Mouse (Mus musculus) Patski (cell line): Measurements from ENCODE around the gene Dmd. TPM values are rescaled to one million over a fixed set of nuclear protein-coding genes. Genes with fewer than 3 reads are reported as not detected.

ENCODE experiments used
- ATAC-seq: fragments of 100-300 bp; one replicate; pipeline ENCODE4 v1.8.0; 2021
- CTCF ChIA-PET: fragments of 350-600 bp; sonication (Branson Sonifier 250); formaldehyde crosslinking; loops from one replicate; lab custom pipeline; 2022; ENCODE audit warnings: inconsistent platforms; lab: Charles Lee
- POLR2A ChIA-PET: fragments of 350-600 bp; sonication (Branson Sonifier 250); formaldehyde crosslinking; loops from one replicate; lab custom pipeline; 2022; ENCODE audit warnings: antibody characterized with exemption, inconsistent platforms; lab: Charles Lee
- DNase-seq: peaks from one replicate; pipeline ENCODE4 v3.0.0-alpha.2; 2011; ENCODE audit warnings: low read depth, low spot score
- H3K27me3 ChIP-seq: fragments of 371-371 bp; one replicate; pipeline ENCODE4 v1.5.1; 2021
- CTCF ChIP-seq: fragments of 100-300 bp; IDR thresholded peaks from one replicate; pipeline ENCODE4 v1.5.1; 2021
- in situ Hi-C: fragments of 300-500 bp; cut with MboI; formaldehyde crosslinking; loops from 3 replicates; pipeline ENCODE4 v1.11.1; 2018; ENCODE audit warnings: low pct_unique_long_range_greater_than_20kb, mixed read lengths
- polyA plus RNA-seq: library from polyadenylated mRNA; unstranded; gene quantifications from one replicate; pipeline ENCODE4 v1.2.3, GENCODE M21; 2021

Dmd gene
- polyA plus RNA-seq, 1 experiment from 2014 or later, result not detected

GRCm38 (mm10) chrX:85048141-85049110 lies 2099.8 kb downstream of the Dmd start:
- ATAC-seq (no peak), DNase-seq (no peak)
- TF ChIP-seq CTCF, result no peak
- peaks cover 60% of the 10 kb centered on the region for H3K27me3 ChIP-seq
- ChIA-PET CTCF (no interaction called here), POLR2A (no interaction called here)
- in situ Hi-C loops, result no loop called here

- CTCF ChIA-PET, result no interaction called here
- in situ Hi-C loops, result no loop called here
- no peak for DNase-seq
Observed at GRCm38 (mm10) chrX:85049593-85049992, 2100.9 kb downstream of the Dmd start.

GRCm38 (mm10) chrX:85073602-85074001 lies 2124.9 kb downstream of the Dmd start:
- in situ Hi-C loops, result no loop called here
- peaks cover 30% of the 10 kb centered on the region for H3K27me3 ChIP-seq
- CTCF ChIA-PET, result interaction anchor here (1.3 kb wide), 1 partner anchor 28 kb away, joined by 3 read pairs; no protein-coding TSS in a partner anchor
- TF ChIP-seq CTCF, result no peak
- DNase-seq (no peak), ATAC-seq (no peak)
- POLR2A ChIA-PET, result no interaction called here

More at GRCm38 (mm10) chrX:85049593-85049992, 2100.9 kb downstream of the Dmd start:
- no peak for ATAC-seq
- POLR2A ChIA-PET, result no interaction called here
- no peak for TF ChIP-seq CTCF
- peaks cover 65% of the 10 kb centered on the region for H3K27me3 ChIP-seq

- ChIA-PET POLR2A (no interaction called here), CTCF (no interaction called here)
- DNase-seq (no peak), ATAC-seq (no peak)
- H3K27me3 ChIP-seq, result peaks cover 14% of the 10 kb centered on the region
- in situ Hi-C loops, result no loop called here
- no peak for TF ChIP-seq CTCF
Observed at GRCm38 (mm10) chrX:85076845-85077244, 2128.2 kb downstream of the Dmd start.

- no peak for DNase-seq
- no peak for TF ChIP-seq CTCF
- in situ Hi-C loops, result no loop called here
- peaks cover 15% of the 10 kb centered on the region for H3K27me3 ChIP-seq
- no peak for ATAC-seq
- ChIA-PET CTCF (no interaction called here), POLR2A (no interaction called here)
Observed at GRCm38 (mm10) chrX:85077605-85078004, 2128.9 kb downstream of the Dmd start.

- CTCF ChIA-PET, result no interaction called here
Observed at GRCm38 (mm10) chrX:85079174-85079573, 2130.5 kb downstream of the Dmd start.

GRCm38 (mm10) chrX:85084237-85085153 lies 2135.8 kb downstream of the Dmd start:
- TF ChIP-seq CTCF, result no peak
- ChIA-PET CTCF (no interaction called here), POLR2A (no interaction called here)
- in situ Hi-C loops, result no loop called here
- ATAC-seq, result no peak
- peaks cover 46% of the 10 kb centered on the region for H3K27me3 ChIP-seq
- DNase-seq, result no peak

More at GRCm38 (mm10) chrX:85079174-85079573, 2130.5 kb downstream of the Dmd start:
- peaks cover 20% of the 10 kb centered on the region for H3K27me3 ChIP-seq
- no peak for DNase-seq
- POLR2A ChIA-PET, result no interaction called here
- no peak for ATAC-seq
- in situ Hi-C loops, result no loop called here
- TF ChIP-seq CTCF, result no peak

- DNase-seq (no peak), ATAC-seq (no peak)
- in situ Hi-C loops, result no loop called here
- ChIA-PET CTCF (no interaction called here), POLR2A (no interaction called here)
- peaks cover 49% of the 10 kb centered on the region for H3K27me3 ChIP-seq
- no peak for TF ChIP-seq CTCF
Observed at GRCm38 (mm10) chrX:85089506-85089905, 2140.8 kb downstream of the Dmd start.

GRCm38 (mm10) chrX:85093354-85093753 lies 2144.7 kb downstream of the Dmd start:
- ChIA-PET POLR2A (no interaction called here), CTCF (no interaction called here)
- in situ Hi-C loops, result no loop called here
- DNase-seq (no peak), ATAC-seq (no peak)
- no peak for TF ChIP-seq CTCF
- peaks cover 37% of the 10 kb centered on the region for H3K27me3 ChIP-seq

- ATAC-seq (no peak), DNase-seq (no peak)
- ChIA-PET CTCF (no interaction called here), POLR2A (no interaction called here)
- in situ Hi-C loops, result no loop called here
- TF ChIP-seq CTCF, result no peak
- peaks cover 34% of the 10 kb centered on the region for H3K27me3 ChIP-seq
Observed at GRCm38 (mm10) chrX:85098691-85099090, 2150.0 kb downstream of the Dmd start.
